ENCODE assay signal across 14 mouse cellular contexts in the genomic region with DNA sequence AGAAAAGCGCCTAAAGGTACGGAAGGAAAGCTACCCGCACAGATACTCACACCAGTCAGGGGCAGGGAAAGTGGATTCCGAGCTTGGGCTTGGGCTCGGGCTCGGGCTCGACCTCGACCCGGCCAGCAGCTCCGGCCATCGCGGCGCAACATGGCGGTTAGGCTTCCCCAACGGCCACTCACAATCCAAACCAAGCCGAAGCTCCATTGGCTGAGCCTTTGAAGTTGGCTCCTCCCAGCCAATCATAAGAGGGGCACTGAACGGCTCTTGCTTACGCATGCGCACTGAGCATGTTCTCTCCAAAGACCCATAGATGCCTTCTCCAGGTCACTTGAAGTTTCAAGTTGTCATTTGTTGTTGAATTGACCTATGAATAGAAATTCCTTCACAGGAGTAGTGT. TPM values are rescaled to one million over a fixed set of nuclear protein-coding genes. Genes with fewer than 3 reads are reported as not detected.
DNase-seq lines count a peak whose midpoint lies in the region; ATAC-seq and TF ChIP-seq lines count a peak whose summit lies in the region.
"Had no signal": no experiment of that assay in that cellular context is flagged by ENCODE, and none has a peak within 500 bp of the region (broad histone marks: within the 10 kb centered on the region; RNA-seq: fewer than 3 reads in every experiment).

TSS of gene Ddx19b (minus strand) at position 180 of the 400 bp plus-strand sequence.

- WGBS in forebrain, embryonic 16.5 days: 95% methylated on average over 19 of the region's 19 CpGs
- 97% methylated on average over 19 of the region's 19 CpGs for WGBS in forebrain, embryonic 15.5 days

- intact Hi-C loops in heart, postnatal 36 days (cut with DNase I): no loop called here

- peak; percentile 68 for TF ChIP-seq POLR2A in testis, adult 2 months (IDR thresholded peaks at IDR 0.05; ENCODE audit: control insufficient read depth, low read depth, low read length)

- no peak for TF ChIP-seq CTCF in testis, adult 2 months (IDR thresholded peaks at IDR 0.05; ENCODE audit: control insufficient read depth, insufficient read depth, insufficient replicate concordance, low read depth, low read length)

- ATAC-seq in forebrain, embryonic 16.5 days: no peak
- no peak for ATAC-seq in forebrain, embryonic 15.5 days (replicated peaks)
- ATAC-seq: CD4-positive, CD25-positive, alpha-beta regulatory T cell, adult 4 months; intestine, postnatal 0 days had no signal

- H3K27me3 ChIP-seq in forebrain, embryonic 16.5 days (replicated peaks; ENCODE audit: control insufficient read depth, insufficient read depth, low read length): peaks cover 10% of the 10 kb centered on the region; the same call in 1 of the 2 replicates
- peaks cover 10% of the 10 kb centered on the region; the same call in 1 of the 2 replicates for H3K27me3 ChIP-seq in forebrain, embryonic 15.5 days
- H3K27me3 ChIP-seq in testis, adult 2 months (ENCODE audit: control insufficient read depth, insufficient read depth, low read length): no peaks in the 10 kb centered on the region
- H3K27me3 ChIP-seq: liver, embryonic 13.5 days; megakaryocyte, embryonic 14.5 days had no signal

- no peaks in the 10 kb centered on the region for H3K36me3 ChIP-seq in forebrain, embryonic 16.5 days (ENCODE audit: control insufficient read depth, insufficient read depth)
- peaks cover 3% of the 10 kb centered on the region; the same call in 1 of the 2 replicates for H3K36me3 ChIP-seq in forebrain, embryonic 15.5 days
- H3K36me3 ChIP-seq in testis, adult 2 months (ENCODE audit: control insufficient read depth, insufficient read depth, low read length): peaks cover 6% of the 10 kb centered on the region

- H3K27ac ChIP-seq in forebrain, embryonic 16.5 days (ENCODE audit: low read length): no peak within 1 kb of the TSS
- no peak within 1 kb of the TSS for H3K27ac ChIP-seq in forebrain, embryonic 15.5 days (replicated peaks)
- peak within 1 kb of the TSS; percentile 100 for H3K27ac ChIP-seq in testis, adult 2 months (ENCODE audit: control insufficient read depth, insufficient read depth, low read depth, low read length)
- H3K27ac ChIP-seq: liver, embryonic 13.5 days had no signal

- no peak within 1 kb of the TSS for H3K4me2 ChIP-seq in forebrain, embryonic 16.5 days (ENCODE audit: low read length)
- no peak within 1 kb of the TSS for H3K4me2 ChIP-seq in forebrain, embryonic 15.5 days (replicated peaks)

- no peak for DNase-seq in testis, postnatal 10 days (ENCODE audit: low spot score)
- no peak for DNase-seq in heart, postnatal 36 days
- peak; percentile 91 for DNase-seq in testis, postnatal 14 days (ENCODE audit: low spot score)
- DNase-seq in cerebellum, adult 9-11 months: no peak
- DNase-seq in embryo, embryonic 9.5 days (ENCODE audit: extremely low spot score): no peak
- DNase-seq: liver, embryonic 13.5 days; right cerebral cortex, postnatal 4 days; thymus, adult 18-20 months had no signal

- H3K4me1 ChIP-seq in forebrain, embryonic 16.5 days (replicated peaks; ENCODE audit: control insufficient read depth, insufficient read depth, low read length): peaks cover 25% of the 10 kb centered on the region
- peaks cover 38% of the 10 kb centered on the region for H3K4me1 ChIP-seq in forebrain, embryonic 15.5 days
- H3K4me1 ChIP-seq in testis, adult 2 months (ENCODE audit: control insufficient read depth, insufficient read depth, low read length): peaks cover 5% of the 10 kb centered on the region

- H3K4me3 ChIP-seq in forebrain, embryonic 16.5 days (replicated peaks; ENCODE audit: low read length): no peak within 1 kb of the TSS
- H3K4me3 ChIP-seq in forebrain, embryonic 15.5 days: no peak within 1 kb of the TSS
- peak within 1 kb of the TSS; percentile 99 for H3K4me3 ChIP-seq in testis, adult 2 months (ENCODE audit: control insufficient read depth, low read depth, low read length)

- H3K9me3 ChIP-seq in forebrain, embryonic 16.5 days (ENCODE audit: control insufficient read depth, low read length): no peaks in the 10 kb centered on the region
- H3K9me3 ChIP-seq in forebrain, embryonic 15.5 days: no peaks in the 10 kb centered on the region
- H3K9me3 ChIP-seq: liver, embryonic 13.5 days; megakaryocyte, embryonic 14.5 days had no signal

- no peak within 1 kb of the TSS for H3K9ac ChIP-seq in forebrain, embryonic 16.5 days (replicated peaks; ENCODE audit: low read depth, low read length)
- H3K9ac ChIP-seq in forebrain, embryonic 15.5 days (replicated peaks): no peak within 1 kb of the TSS

RNA-seq across cellular contexts. Expression of gene Ddx19b, which starts in this region (rescaled TPM):
- 8.7 and 10.2 TPM in 2 replicates for polyA plus RNA-seq in forebrain, embryonic 16.5 days (2015; fragmentation: Nextera tagmentation; extraction: Ambion mirVana)
- 8.2 and 8.9 TPM in 2 replicates for polyA plus RNA-seq in forebrain, embryonic 15.5 days (2015; fragmentation: Nextera tagmentation; extraction: Ambion mirVana)
- polyA plus RNA-seq in testis, adult 2 months (2012; rRNA removed): 46.7 and 50.8 TPM in 2 replicates
- 10 to 100 TPM; 11.1 to 11.7 TPM for total RNA-seq in heart, postnatal 36 days (2021)
